Mouse (Mus musculus) left cerebral cortex, adult 2 months (tissue): ENCODE measurements around the gene Olfr15. TPM values are rescaled to one million over a fixed set of nuclear protein-coding genes. Genes with fewer than 3 reads are reported as not detected.
"Not testable (repeated sequence)": the region's sequence is repeated elsewhere in the genome, so short reads cannot be mapped to it uniquely, and the experiment has no call there.

Source experiments
- DNase-seq, 2 experiments: peaks; one replicate each; pipeline ENCODE4 v3.0.0; 2021 to 2022; ENCODE audit warnings: low spot score in 2 of 2, mixed read lengths in 1 of 2; ENCODE audit errors: extremely low spot score in 1 of 2
- H3K27ac ChIP-seq: fragments of 200-600 bp; 2 replicates; pipeline ENCODE4 v1.8.1; 2022
- H3K4me3 ChIP-seq: fragments of 200-600 bp; 2 replicates; pipeline ENCODE4 v1.8.1; 2022
- CTCF ChIP-seq: fragments of 200-600 bp; IDR thresholded peaks from 2 replicates; pipeline ENCODE4 v1.8.1; 2022; ENCODE audit warnings: antibody characterized with exemption, mild to moderate bottlenecking, moderate library complexity
- intact Hi-C: fragments of 180-260 bp; cut with DNase I; formaldehyde crosslinking; loops from one replicate; pipeline ENCODE4 v1.15.1; 2025
- total RNA-seq, 2 experiments: library from RNA; stranded (reverse); gene quantifications; 2 replicates each; pipeline ENCODE4 v1.2.3; 2021

Olfr15 gene
- total RNA-seq, 2 experiments from 2014 or later: not detected

- H3K27ac ChIP-seq: peak within 1 kb of the TSS; percentile 85
- intact Hi-C loops: loop anchor here (1.0 to 10.0 kb wide), 3 partner anchors 25 to 102 kb away; partner anchors contain the start of genes 1700037C18Rik, Cluap1, Naa60 and Zfp263
- no peak for TF ChIP-seq CTCF
- peak; percentile 90 to 93 for DNase-seq
- peak within 1 kb of the TSS; percentile 73 for H3K4me3 ChIP-seq
Measured at GRCm38 (mm10) chr16:3846711-3847518, 16.2 kb downstream of the Olfr15 start, which contains the start of gene Zfp174. TSS of gene Zfp174 (plus strand) at chr16:3847268.

- no peak for TF ChIP-seq CTCF
- intact Hi-C loops: loop anchor here (1.0 to 10.0 kb wide), 3 partner anchors 24 to 103 kb away; partner anchors contain the start of genes 1700037C18Rik, Cluap1, Naa60 and Zfp263
- no peak for DNase-seq
- no peak overlapping the region for H3K27ac ChIP-seq
- H3K4me3 ChIP-seq: peak overlapping the region; percentile 73
Measured at GRCm38 (mm10) chr16:3847871-3848270, 17.2 kb downstream of the Olfr15 start.

GRCm38 (mm10) chr16:3848416-3848815 lies 17.7 kb downstream of the Olfr15 start:
- peak; percentile 28 for TF ChIP-seq CTCF
- H3K4me3 ChIP-seq: no peak overlapping the region
- DNase-seq: no peak
- intact Hi-C loops: loop anchor here (10.0 kb wide), 1 partner anchor 104 kb away; the partner anchor contains the start of gene Zfp263
- H3K27ac ChIP-seq: no peak overlapping the region

GRCm38 (mm10) chr16:3851301-3851700 lies 20.6 kb downstream of the Olfr15 start:
- DNase-seq, H3K4me3 ChIP-seq, H3K27ac ChIP-seq, intact Hi-C loops: not testable (repeated sequence)

- no peak overlapping the region for H3K4me3 ChIP-seq
- no peak overlapping the region for H3K27ac ChIP-seq
- no peak for TF ChIP-seq CTCF
- intact Hi-C loops: no loop called here
- DNase-seq: no peak
Measured at GRCm38 (mm10) chr16:3852586-3852985, 21.9 kb downstream of the Olfr15 start.

GRCm38 (mm10) chr16:3854437-3855182 lies 23.9 kb downstream of the Olfr15 start:
- no peak overlapping the region for H3K27ac ChIP-seq
- intact Hi-C loops: no loop called here
- no peak for TF ChIP-seq CTCF

GRCm38 (mm10) chr16:3855776-3856175 lies 25.1 kb downstream of the Olfr15 start:
- intact Hi-C loops: no loop called here
- no peak for TF ChIP-seq CTCF
- Histone ChIP-seq H3K4me3 (no peak overlapping the region), H3K27ac (no peak overlapping the region)
- no peak for DNase-seq

More at GRCm38 (mm10) chr16:3854437-3855182, 23.9 kb downstream of the Olfr15 start:
- DNase-seq: no peak
- H3K4me3 ChIP-seq: no peak overlapping the region

GRCm38 (mm10) chr16:3859254-3859653 lies 28.6 kb downstream of the Olfr15 start:
- no peak for DNase-seq
- intact Hi-C loops: no loop called here
- Histone ChIP-seq H3K27ac (no peak overlapping the region), H3K4me3 (no peak overlapping the region)
- TF ChIP-seq CTCF: no peak

GRCm38 (mm10) chr16:3871815-3872214 lies 41.1 kb downstream of the Olfr15 start:
- H3K4me3 ChIP-seq: peak overlapping the region; percentile 55
- peak overlapping the region; percentile 47 for H3K27ac ChIP-seq
- DNase-seq: no peak
- TF ChIP-seq CTCF: no peak
- intact Hi-C loops: loop anchor here (1.0 kb wide), 1 partner anchor 25 kb away; the partner anchor contains the start of gene Zfp174

GRCm38 (mm10) chr16:3872216-3873047 lies 41.8 kb downstream of the Olfr15 start, which contains the start of gene Naa60:
TSS of gene Naa60 (plus strand) at chr16:3872375.
- TF ChIP-seq CTCF: no peak
- intact Hi-C loops: loop anchor here (1.0 kb wide), 1 partner anchor 25 kb away; the partner anchor contains the start of gene Zfp174
- H3K27ac ChIP-seq: peak within 1 kb of the TSS; percentile 47
- H3K4me3 ChIP-seq: peak within 1 kb of the TSS; percentile 55
- peak; percentile 85 to 89 for DNase-seq

- Histone ChIP-seq H3K27ac (no peak overlapping the region), H3K4me3 (no peak overlapping the region)
- no peak for DNase-seq
- no peak for TF ChIP-seq CTCF
- intact Hi-C loops: no loop called here
Measured at GRCm38 (mm10) chr16:3876346-3876745, 45.7 kb downstream of the Olfr15 start.
